Mouse (Mus musculus) layer of hippocampus, adult 8-10 months (tissue): ENCODE results near the gene Arid5a. TPM values are rescaled to one million over a fixed set of nuclear protein-coding genes. Genes with fewer than 3 reads are reported as not detected.

ENCODE experiments used
- DNase-seq, 2 experiments: peaks; one replicate each; pipeline ENCODE4 v3.0.0; 2022; ENCODE audit warnings: low spot score in 2 of 2
- microRNA-seq, 2 experiments: library from miRNA; unstranded; fragments of <30 nt; microRNA quantifications; one replicate each; pipeline ENCODE4 v1.2.0; 2022
- total RNA-seq, 4 experiments: library from RNA; stranded (reverse); gene quantifications; 2 replicates each; pipeline ENCODE4 v1.2.4; 2022

Arid5a gene
- total RNA-seq, 4 experiments from 2014 or later: 18.1 to 22.0 (median 18.8) TPM

DNA sequence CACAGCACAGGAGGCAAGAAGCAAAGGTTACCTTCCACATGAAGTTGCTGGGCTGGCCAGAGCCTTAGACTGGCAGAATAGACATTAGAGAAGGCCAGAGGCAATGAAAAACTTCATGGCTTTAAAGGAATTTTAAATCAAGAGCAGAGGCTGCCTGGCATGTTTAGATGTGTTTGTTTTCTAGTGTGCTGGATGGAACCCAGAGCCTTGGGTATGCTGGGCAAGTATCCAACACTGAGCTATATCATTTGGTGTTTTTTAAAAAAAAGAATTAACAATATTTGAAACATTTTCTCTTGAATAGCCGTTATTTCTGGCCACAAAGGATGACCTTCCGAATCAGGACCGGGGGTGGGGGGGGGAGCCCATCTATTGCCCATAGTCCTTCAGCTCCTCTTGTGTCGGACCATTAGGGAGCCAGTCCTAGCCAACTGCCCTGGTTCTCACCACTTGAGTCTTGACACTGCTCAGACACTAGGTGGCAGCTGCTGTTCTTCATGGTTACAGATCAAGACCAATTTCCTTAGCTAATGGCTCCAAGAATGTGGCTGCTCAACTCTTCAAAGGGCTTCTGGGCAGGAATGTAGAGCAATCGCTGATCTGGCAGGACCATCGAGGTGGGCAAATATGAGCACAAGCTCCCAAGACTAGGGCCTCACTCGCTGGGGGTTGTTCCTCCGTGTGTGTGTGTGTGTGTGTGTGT lies 16.4 kb downstream of the Arid5a start:
- DNase-seq: peak; percentile 47 to 62

DNA sequence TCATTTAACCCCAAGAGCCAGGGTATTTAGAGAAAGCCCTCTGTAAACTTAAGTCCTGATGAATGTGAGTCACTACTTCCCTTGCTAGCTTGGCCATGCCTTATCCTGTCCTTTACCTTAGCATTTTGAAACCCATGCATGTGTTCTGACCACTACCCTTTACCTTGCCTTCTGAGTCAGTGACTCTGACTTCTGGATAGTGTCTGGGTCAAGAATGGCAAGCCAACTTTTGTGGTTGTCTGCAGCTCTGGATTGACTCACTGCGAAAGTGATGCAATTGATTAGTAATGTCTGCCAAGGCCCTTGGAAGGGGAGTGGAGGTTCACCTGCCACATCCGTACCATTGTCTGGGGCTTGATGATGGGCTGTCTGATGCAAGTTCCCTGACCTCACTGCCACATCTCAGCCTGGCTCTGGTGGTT lies 18.4 kb downstream of the Arid5a start:
- DNase-seq: no peak

DNA sequence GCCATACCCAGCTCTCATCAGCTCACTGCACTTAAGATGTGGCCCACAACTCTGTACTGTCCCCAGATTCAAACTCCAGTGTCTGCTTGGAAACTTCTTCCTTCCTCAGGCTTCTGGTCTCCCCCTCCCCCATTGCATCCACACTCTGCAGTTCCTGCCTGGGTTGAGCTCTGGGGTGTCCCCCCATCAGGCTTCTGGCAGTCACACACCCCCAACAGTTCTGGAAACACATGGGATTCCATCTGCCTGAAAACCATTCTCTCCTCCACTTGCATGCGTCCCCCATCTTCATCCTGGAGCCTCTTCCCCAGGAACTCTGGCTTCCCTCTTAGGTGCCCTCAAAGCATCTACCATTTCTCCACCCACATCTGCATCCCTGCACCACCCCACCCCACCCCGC lies 19.3 kb downstream of the Arid5a start:
- DNase-seq: peak; percentile 43 to 50

DNA sequence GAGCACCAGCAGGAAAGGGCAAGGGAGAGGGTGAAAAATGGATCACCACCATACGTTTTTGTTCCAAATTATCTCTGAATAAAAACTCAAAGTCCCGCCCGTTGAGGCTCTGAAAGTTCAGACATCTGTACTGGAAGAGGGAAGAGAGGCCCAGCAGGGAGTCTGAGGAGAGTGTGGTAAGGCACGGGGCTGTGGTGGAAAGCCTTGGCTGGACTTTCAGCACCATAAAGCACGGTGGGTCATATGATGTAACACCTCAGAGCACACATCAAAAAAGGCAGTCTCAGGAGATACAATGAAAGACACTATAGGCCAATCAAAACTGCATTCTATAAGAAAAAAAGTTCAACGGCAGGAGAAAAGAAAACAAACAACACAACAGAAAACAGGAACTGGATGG lies 24.2 kb downstream of the Arid5a start:
- DNase-seq: no peak

DNA sequence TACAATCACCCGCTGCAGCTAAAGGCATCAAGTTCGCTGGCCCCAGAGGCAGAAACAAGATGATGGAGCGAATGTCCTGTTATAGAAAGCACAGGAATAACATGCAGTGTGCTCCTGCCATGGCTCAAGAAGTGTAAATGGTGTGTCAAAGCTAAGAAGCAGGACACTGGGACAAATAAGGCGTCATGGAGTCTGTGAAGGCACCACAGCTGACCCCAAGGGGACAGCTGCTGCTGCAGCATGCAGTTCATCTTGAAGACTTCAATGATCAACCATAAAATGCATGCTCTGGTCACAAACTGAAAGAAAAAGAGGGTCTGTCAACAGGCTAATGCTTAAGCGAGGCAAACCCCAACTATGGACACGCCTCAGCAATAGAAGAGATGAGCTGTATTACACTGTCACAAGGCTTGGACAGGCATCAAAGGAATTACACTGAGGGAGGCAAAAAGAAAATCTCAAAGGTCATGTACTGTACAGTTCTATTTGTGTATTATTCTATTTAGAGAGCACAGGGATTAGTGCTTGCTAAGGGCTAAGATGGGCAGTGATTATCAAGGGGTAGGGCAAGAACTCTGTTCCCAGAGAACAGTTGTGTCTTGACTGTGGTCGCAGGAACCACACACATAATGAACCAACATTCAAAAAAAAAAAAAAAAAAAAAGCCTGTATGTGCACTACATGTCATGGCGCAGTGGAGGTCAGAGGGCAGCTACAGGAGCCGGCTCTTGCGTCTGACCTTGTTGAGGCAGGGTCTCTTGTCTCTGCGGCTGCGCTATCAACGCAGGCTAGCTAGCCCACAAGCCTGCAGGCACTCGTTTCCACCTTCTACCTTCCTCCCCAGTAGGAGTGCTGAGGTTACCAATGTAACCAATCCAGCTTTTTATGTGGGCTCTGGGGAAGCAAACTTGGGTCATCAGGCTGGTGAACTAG lies 25.7 kb downstream of the Arid5a start:
- no peak for DNase-seq

DNA sequence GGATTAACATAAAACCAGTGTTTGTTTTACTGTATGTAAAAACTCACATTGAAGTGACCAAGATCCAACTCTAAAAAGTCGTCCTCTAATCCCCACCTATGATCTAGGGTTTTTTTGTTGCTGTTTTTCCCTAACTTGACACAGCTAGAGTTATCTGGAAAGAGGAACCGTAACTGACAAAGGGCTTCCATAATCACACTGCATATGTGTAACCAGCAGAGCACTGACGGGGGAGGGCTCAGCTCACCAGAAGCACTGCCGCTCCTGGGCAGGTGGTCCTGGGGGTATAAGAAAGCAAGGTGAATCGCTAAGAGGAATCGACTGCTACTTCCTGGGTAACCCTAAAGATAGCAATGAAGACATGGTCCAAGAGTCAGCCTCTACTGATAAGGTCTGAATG lies 35.0 kb downstream of the Arid5a start:
- DNase-seq: no peak

DNA sequence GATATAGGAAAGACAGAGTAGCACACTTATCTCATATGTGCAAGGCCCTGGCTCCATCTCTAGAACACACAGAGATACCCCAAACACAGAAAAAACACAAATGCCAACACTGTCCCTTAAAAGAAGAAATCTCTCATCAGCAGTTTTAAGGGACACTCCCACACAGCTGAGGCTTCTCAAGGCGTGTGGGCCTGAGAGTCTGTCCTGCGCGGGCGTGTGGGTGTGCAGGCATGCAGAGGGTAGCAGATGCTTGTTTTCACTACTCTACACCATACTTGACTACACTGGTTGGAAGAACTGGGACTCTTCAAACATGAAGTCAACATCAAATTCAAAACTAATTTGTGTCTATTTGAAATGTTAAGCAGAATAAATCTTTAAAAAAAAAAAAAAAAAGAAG lies 44.8 kb downstream of the Arid5a start:
- DNase-seq: peak; percentile 55 to 69

DNA sequence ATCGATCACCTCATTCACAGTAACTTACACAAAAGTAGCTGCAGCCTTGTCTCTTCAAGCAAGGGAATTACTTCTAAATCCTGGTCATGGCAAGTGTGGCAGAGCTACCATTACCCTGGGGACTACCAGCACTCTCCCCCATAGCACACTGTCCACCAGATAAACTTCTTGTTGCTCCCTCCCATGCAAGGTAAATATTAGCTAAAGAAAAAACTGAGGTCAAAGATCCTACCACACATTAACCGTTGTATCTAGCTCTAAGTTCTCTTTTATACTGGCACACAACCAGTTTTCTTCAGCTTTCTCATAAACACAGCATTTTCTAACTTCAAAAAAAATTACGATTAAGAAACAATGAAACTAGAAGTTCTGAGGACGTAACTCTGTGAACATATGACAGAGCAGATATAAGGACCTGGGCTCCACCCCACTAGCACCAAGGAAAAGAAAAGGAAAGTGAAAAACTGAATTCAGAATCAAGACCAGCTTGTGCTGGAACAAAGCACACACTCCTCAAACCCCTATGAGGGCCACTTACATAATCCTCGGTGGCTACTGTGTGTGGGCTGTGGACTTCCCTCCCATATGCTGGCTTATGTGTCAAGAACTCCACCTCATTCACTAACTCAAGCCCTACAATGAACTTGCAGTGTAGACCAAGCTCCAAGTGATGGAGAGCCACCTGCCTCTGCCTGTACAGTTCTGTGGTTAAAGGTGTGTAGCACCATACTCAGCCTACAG lies 49.6 kb downstream of the Arid5a start:
- no peak for DNase-seq

DNA sequence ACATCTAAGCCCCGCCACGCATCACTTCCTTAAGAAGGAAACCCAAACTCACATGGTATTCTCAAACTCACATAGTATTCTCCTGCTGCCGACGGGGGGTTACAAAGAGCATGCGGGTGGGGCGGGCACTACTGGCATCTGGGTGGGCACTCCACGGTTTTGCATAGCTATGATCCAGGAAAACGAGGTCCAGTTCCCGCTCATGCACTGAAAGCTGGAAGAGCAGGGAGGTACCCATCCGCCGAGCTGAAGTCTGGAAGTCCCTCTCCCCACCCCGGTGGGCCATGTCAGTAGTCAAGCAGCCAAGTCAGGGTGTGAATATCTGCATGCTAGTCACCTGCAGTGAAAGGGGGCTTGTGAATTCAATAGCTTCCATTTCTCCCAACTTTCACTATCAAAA lies 60.2 kb downstream of the Arid5a start:
- no peak for DNase-seq

DNA sequence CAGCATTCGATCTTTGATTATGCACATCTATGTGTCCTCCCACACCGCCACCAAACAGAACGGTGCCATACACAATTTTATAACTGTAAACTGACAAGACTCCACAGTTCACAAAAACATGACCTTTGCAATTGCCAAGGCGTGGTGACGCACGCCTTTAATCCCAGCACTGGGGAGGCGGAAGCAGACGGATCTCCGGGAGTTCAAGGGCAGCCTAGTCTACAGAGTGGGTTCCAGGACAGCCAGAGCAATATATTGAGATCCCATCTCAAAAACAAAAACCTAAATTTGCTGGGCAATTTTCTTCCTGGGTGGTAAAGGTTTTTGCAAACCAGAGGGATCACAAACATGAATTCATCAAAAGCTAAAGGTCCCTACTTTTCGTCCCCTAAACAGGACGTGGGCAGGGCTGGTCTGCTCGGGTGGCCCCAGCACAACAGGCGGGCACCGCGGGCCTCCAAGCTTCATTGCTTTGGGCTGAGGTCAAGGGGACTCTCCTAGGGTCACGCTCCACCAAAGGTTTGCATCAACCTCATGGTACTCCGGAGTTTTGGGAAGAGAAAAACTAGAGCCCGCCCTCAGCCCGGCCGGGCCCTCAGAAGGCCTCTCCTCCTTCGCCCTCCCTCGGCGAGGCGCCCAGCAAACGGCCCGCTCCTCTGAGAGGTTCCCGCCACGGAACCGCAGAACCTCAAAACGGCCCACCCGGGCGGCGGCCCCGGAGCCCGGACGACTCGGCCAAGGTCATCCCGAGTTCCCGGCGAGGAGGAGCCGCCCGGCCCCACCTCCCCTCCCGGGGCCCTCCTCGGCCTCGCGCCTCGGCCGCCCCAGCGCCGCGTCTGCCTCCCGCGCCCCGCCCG lies 60.8 kb downstream of the Arid5a start:
- peak in 1 of 2 experiments; percentile 11 for DNase-seq

DNA sequence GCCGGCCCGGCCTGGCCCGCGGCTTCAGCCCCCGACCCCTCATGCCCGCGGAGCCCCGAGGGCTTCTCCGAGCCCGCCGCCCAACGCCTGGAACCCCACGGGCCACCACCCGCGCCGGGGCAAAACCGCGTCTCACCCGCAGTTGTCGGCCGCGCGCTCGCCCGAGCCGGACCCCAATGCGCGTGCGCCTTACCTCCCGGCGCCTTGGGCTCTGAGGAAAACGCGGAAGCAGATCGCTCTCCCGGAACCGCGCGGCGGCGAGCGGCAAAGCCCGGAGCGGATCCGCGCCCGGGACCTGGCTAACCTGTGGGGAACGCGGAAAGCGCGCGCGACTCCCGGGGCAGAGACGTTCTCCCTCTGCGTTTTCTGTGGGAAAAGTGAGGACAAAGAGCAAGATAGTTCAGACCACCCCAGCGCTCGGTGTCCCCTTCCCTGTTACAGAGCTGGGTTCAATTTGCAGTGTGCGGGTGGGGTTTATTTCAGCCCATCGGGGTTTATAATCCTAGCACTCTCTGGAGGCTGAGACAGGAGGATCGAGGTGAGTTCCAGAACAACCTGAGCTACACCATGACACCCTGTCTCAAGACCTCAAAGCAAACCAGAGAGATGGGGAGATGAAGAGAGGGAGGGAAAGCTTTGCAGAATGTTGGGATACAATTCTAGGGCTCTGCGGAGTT lies 61.6 kb downstream of the Arid5a start, which contains the start of gene Kansl3:
Gene Kansl3, minus strand, starts transcription at position 213 of the 677 bp plus-strand sequence.
- DNase-seq: peak; percentile 55 to 79

DNA sequence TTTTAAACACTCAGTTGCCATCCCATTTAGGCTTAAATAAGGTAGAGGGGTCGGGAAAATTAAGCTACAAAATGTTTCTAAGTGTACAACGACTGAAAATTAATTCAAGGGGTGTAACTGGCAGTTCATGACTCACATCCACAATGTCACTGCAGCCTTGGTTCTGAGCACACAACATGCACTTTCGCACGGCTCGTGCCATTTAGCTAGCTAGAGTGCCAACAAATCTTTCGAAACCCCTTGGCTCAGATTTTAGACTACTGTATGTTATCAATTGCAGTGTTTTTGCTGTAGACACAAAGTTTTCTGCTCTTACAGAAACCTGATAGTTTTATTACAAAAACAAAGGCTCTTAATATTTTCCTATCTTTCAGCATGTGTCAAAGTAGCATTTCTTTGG lies 63.4 kb downstream of the Arid5a start:
- no peak for DNase-seq

DNA sequence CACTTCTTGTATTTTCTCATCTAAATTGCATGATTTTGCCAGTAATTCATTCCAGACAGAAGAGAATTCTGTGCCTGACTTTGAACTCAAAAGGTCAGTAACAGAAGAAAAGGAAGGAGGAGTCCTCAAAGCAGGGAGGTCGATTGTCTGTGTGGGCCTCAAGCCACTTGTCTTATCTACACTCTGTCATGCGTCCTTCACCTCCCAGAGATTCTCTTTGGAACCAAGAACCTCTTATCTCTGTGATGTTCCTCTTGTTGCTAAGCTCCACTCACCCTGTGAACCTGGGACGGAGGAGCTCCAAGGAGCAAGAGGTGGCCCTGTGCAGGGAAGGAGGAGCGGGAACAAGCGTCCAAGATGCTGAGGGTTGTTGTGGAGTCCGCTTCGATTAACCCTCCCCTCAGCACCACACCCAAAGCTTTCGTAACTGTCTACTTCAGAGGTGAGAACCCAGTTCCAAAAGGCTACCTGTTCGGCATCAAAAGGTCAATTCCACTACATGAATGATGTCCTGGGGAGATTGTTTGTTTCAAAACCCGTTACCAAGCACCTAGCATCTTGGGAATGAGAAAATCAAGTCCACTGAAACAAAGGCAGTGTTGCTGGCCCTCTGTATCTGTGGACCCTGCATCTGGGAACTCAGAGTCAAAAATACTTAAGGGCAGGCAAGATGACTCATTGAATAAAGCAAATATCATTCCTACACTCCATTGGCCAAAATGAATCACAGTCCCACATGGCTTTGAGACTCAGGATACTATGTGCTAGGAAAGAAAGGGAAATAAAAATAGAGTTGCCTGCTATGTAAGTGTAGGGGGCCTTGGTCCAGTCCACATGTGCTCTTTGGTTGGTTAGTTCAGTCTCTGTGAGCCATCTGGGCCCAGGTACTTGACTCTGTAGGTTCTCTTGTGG lies 64.7 kb downstream of the Arid5a start, which contains the start of gene Fer1l5:
Gene Fer1l5, plus strand, starts transcription at position 358 of the 912 bp plus-strand sequence.
- no peak for DNase-seq

Small RNA genes lying within 50 kb of the gene (microRNA-seq; reads per million reads assigned to microRNA genes)
- 1.0 to 1.6 reads per million in 2 experiments for gene Mir6898

Other genes starting within 250 kb of the Arid5a start
- gene Hs6st1, start 239.3 kb upstream of the Arid5a start, total RNA-seq: 10 to 100 TPM; 39.0 to 42.6 (median 40.2) TPM
- gene Uggt1, start 63.0 kb upstream of the Arid5a start, total RNA-seq: 10 to 100 TPM; 33.6 to 53.2 (median 41.5) TPM
- 1 to 10 TPM in 2 of 4 experiments, under 1 TPM in 2; 0.41 to 3.4 (median 1.2) TPM for gene Neurl3, start 33.1 kb upstream of the Arid5a start, total RNA-seq
- gene Kansl3, start 61.4 kb downstream of the Arid5a start, total RNA-seq: 10 to 100 TPM; 60.0 to 93.5 (median 78.2) TPM
- not detected for gene Fer1l5, start 64.6 kb downstream of the Arid5a start, total RNA-seq
- gene Lman2l, start 137.5 kb downstream of the Arid5a start, total RNA-seq: 10 to 100 TPM; 56.0 to 81.9 (median 69.0) TPM
- gene Cnnm4, start 163.9 kb downstream of the Arid5a start, total RNA-seq: 10 to 100 TPM; 14.8 to 17.9 (median 16.2) TPM
- gene Cnnm3, start 204.1 kb downstream of the Arid5a start, total RNA-seq: 10 to 100 TPM; 33.3 to 47.2 (median 35.7) TPM
- 1 to 10 TPM; 3.7 to 7.7 (median 5.0) TPM for gene Ankrd23, start 229.2 kb downstream of the Arid5a start, total RNA-seq
- under 1 TPM in 1 of 4 experiments, not detected in 3; 0.38 TPM for gene Gm42417, start 231.7 kb downstream of the Arid5a start, total RNA-seq
- gene Ankrd39, start 239.7 kb downstream of the Arid5a start, total RNA-seq: 10 to 100 TPM; 10.3 to 18.2 (median 13.2) TPM